Mouse (Mus musculus): Measurements from ENCODE around the gene Fgfr2. TPM values are rescaled to one million over a fixed set of nuclear protein-coding genes. Genes with fewer than 3 reads are reported as not detected.

Fgfr2 gene
- polyA plus RNA-seq, 1 experiment from 2014 or later: 110 TPM

DNA sequence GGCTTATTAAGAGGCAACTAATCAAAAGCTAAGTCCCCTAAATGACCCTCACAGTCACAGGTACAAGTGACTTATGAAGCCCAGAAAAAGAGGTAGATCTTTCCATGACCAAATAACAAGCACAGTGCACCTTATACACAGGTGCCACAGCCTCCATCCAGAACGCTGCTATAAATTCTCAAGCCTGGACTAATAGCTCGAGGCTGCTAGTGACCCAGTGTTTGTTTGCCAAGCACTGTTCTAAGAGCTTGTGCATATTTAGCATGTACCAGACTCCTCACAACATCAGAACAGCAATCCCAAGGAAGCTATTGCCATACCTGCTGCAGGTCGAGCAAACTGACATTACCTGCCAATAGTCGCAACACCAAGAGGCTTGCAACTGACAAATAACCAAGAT is 2893.1 kb downstream of the Fgfr2 start:
- WGBS: 65% methylated on average over 4 of the region's 4 CpGs
- 0 out of 2 replicates have a peak, but pooled peaks cover 4% of the 10 kb centered on the region for H3K4me1 ChIP-seq (ENCODE audit: insufficient read depth, low read depth, low read length)

DNA sequence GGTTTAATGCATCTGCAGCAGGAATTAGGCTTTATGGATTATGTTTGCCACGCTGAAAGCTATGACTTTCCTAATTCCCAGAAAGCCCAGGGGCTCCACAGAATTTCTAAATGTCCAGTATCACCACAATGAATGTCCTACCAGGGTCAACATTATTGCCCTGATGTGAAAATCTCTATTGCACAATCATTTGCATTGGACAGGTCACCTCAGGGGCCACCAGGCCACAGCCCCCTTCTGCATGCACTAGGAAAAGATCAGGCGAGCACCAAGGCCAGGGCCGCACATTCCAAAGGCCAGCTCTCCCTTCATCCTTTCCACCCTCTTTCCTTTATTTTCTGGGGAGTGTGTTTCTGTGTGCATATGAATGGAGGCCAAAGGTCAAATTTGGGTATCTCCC is 2897.9 kb downstream of the Fgfr2 start:
- no peak overlapping the region for H3K4me2 ChIP-seq (replicated peaks; ENCODE audit: low read depth, low read length)
- H3K9ac ChIP-seq (replicated peaks; ENCODE audit: low read depth): no peak overlapping the region
- H3K36me3 ChIP-seq (ENCODE audit: insufficient read depth, low read length): no peaks in the 10 kb centered on the region
- TF ChIP-seq CTCF (IDR thresholded peaks at IDR 0.05) (no peak), EP300 (IDR thresholded peaks at IDR 0.05) (no peak)
- 81% methylated on average over 3 of the region's 3 CpGs for WGBS
- no peak overlapping the region for H3K27ac ChIP-seq (ENCODE audit: low read length)
- no peaks in the 10 kb centered on the region for H3K27me3 ChIP-seq (replicated peaks; ENCODE audit: insufficient read depth, low read length)
- DNase-seq (ENCODE audit: low spot score): no peak
- ATAC-seq: no peak
- no peak overlapping the region for H3K4me3 ChIP-seq (ENCODE audit: low read depth, low read length)
- no peaks in the 10 kb centered on the region for H3K9me3 ChIP-seq (ENCODE audit: low read length)
- 0 out of 2 replicates have a peak, but pooled peaks cover 4% of the 10 kb centered on the region for H3K4me1 ChIP-seq (ENCODE audit: insufficient read depth, low read depth, low read length)

More for the DNA sequence above, 2893.1 kb downstream of the Fgfr2 start:
- TF ChIP-seq EP300 (IDR thresholded peaks at IDR 0.05) (no peak), CTCF (IDR thresholded peaks at IDR 0.05) (no peak)
- H3K27ac ChIP-seq (ENCODE audit: low read length): no peak overlapping the region
- no peaks in the 10 kb centered on the region for H3K9me3 ChIP-seq (ENCODE audit: low read length)
- no peak overlapping the region for H3K4me3 ChIP-seq (ENCODE audit: low read depth, low read length)
- ATAC-seq (no peak), DNase-seq (ENCODE audit: low spot score) (no peak)
- H3K27me3 ChIP-seq (replicated peaks; ENCODE audit: insufficient read depth, low read length): no peaks in the 10 kb centered on the region
- H3K4me2 ChIP-seq (replicated peaks; ENCODE audit: low read depth, low read length): no peak overlapping the region
- no peaks in the 10 kb centered on the region for H3K36me3 ChIP-seq (ENCODE audit: insufficient read depth, low read length)
- no peak overlapping the region for H3K9ac ChIP-seq (replicated peaks; ENCODE audit: low read depth)

DNA sequence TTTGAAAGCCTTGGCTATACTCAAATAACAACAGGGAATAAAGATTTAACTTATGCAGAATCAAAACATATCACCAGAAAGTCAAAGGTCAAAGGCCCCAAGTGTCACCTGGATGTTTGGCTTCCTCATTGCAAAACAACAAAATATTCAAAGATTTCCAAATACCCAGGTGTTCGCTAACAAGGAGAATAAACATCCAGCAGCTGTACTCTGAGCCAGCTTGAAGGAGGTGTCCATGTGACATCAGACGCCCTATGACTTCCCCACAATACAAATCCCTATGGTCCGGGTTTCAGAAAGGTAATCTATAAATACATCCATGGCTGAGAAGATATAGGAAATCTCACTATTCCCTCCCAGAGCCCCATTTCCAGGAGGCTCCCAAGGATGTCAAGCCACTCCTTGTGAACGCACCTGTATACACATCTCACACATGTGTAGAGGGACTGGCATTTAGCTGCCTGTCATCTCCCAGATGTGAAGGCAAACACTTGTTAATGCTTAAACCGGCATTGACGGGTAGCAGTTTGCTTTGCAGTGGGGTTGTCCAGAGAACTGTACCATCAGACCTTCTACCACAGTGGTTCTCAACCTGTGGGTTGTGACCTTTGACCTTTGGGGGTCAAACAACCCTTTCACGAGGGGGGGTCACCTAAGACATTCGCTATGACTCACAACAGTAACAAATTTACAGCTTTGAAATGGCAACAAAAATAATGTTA is 2900.4 kb downstream of the Fgfr2 start:
- Histone ChIP-seq H3K4me2 (replicated peaks; ENCODE audit: low read depth, low read length) (no peak overlapping the region), H3K36me3 (ENCODE audit: insufficient read depth, low read length) (no peaks in the 10 kb centered on the region), H3K27me3 (replicated peaks; ENCODE audit: insufficient read depth, low read length) (no peaks in the 10 kb centered on the region), H3K4me1 (ENCODE audit: insufficient read depth, low read depth, low read length) (peaks cover 12% of the 10 kb centered on the region; the same call in 1 of the 2 replicates), H3K9ac (replicated peaks; ENCODE audit: low read depth) (no peak overlapping the region), H3K9me3 (ENCODE audit: low read length) (no peaks in the 10 kb centered on the region), H3K27ac (ENCODE audit: low read length) (0 out of 2 replicates have a peak overlapping the region, but pooled peaks have one; percentile 43), H3K4me3 (ENCODE audit: low read depth, low read length) (no peak overlapping the region)
- 59% methylated on average over 8 of the region's 8 CpGs for WGBS
- ATAC-seq: no peak
- DNase-seq (ENCODE audit: low spot score): no peak
- no peak for TF ChIP-seq CTCF (IDR thresholded peaks at IDR 0.05)
- TF ChIP-seq EP300 (IDR thresholded peaks at IDR 0.05): no peak

DNA sequence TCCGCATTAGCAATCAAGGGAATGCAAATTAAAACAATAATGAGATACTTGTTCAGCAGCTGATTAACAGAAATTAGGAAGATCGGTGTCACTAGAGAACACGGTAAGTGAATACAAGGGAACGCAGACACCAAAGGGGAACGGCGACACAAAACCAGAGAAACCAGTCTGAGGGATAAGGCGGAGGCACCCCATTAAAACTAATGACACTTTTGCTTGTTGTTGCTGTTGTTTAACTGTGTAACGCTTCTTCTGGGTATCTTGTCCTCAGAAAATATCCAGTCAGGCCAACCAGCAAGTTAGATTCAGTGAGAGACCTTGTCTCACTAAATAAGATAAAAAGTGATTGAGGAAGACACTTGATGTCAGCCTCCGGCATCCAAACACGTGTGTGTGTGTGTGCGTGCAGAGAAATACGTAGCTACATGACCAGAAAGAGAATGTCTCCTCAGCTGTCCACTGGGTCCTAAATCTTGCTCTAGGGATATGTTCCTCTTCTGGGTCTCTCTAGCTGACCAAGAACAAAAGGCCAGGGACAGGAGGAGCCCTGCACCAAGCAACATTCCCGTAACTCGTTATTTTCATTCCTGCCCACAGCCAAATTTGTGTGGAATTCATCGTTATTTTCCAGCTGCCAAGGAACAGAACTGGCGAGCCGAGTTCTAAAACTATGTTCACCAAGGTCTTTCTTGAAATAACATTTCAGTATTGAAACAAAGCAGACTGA is 2901.3 kb downstream of the Fgfr2 start:
- Histone ChIP-seq H3K27ac (ENCODE audit: low read length) (peak overlapping the region; percentile 26; the same call in 1 of the 2 replicates), H3K36me3 (ENCODE audit: insufficient read depth, low read length) (no peaks in the 10 kb centered on the region), H3K9me3 (ENCODE audit: low read length) (no peaks in the 10 kb centered on the region), H3K4me1 (ENCODE audit: insufficient read depth, low read depth, low read length) (peaks cover 8% of the 10 kb centered on the region; the same call in 1 of the 2 replicates), H3K4me2 (replicated peaks; ENCODE audit: low read depth, low read length) (no peak overlapping the region), H3K4me3 (ENCODE audit: low read depth, low read length) (no peak overlapping the region), H3K27me3 (replicated peaks; ENCODE audit: insufficient read depth, low read length) (no peaks in the 10 kb centered on the region), H3K9ac (replicated peaks; ENCODE audit: low read depth) (no peak overlapping the region)
- DNase-seq (ENCODE audit: low spot score) (no peak), ATAC-seq (no peak)
- WGBS: 65% methylated on average over 17 of the region's 17 CpGs
- no peak for TF ChIP-seq EP300 (IDR thresholded peaks at IDR 0.05)
- TF ChIP-seq CTCF (IDR thresholded peaks at IDR 0.05): no peak

DNA sequence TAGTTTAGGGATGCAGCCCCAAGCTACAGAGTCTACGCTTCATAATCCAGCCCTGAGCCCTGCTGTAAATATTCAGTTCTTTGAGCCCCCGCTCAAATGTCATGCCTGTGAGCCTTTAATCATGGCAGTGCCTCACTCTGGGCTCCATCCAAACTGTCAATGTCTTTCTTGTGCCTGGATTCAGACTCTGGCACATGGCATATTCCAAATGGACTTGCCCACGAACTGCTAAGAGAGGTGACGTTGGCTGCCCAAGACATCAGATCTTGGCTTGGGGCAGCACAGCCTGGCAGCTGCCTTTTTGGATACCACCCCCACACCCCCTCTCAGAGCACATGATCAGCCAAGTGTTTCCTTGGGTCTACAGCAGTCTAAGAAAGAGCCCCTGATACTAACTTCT is 2902.5 kb downstream of the Fgfr2 start:
- Histone ChIP-seq H3K27ac (ENCODE audit: low read length) (peak overlapping the region; percentile 57), H3K4me3 (ENCODE audit: low read depth, low read length) (no peak overlapping the region), H3K9ac (replicated peaks; ENCODE audit: low read depth) (no peak overlapping the region), H3K36me3 (ENCODE audit: insufficient read depth, low read length) (no peaks in the 10 kb centered on the region), H3K4me1 (ENCODE audit: insufficient read depth, low read depth, low read length) (peaks cover 7% of the 10 kb centered on the region; the same call in 1 of the 2 replicates), H3K9me3 (ENCODE audit: low read length) (no peaks in the 10 kb centered on the region), H3K27me3 (replicated peaks; ENCODE audit: insufficient read depth, low read length) (no peaks in the 10 kb centered on the region), H3K4me2 (replicated peaks; ENCODE audit: low read depth, low read length) (no peak overlapping the region)
- no peak for TF ChIP-seq CTCF (IDR thresholded peaks at IDR 0.05)
- no peak for TF ChIP-seq EP300 (IDR thresholded peaks at IDR 0.05)
- ATAC-seq: no peak
- 67% methylated on average over 4 of the region's 4 CpGs for WGBS
- no peak for DNase-seq (ENCODE audit: low spot score)

DNA sequence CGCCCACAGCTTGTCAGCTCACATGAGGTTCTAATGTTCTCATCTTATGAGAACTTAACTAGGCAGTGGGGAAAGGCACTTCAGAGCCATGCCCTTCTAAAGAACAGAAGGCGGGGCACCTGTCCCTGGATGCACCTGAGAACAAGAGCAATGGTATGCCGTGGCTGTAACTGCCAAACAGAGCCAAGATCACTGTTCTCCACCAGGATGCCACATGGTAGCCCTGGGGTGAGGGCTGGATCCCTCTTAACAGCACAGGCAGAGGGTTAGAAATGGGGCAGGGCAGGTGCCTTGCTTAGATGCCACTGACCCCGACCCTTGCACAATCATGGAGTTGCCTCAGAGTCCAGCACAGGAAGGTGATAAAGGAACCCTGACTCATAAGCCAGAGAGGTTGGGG is 2903.3 kb downstream of the Fgfr2 start:
- TF ChIP-seq CTCF (IDR thresholded peaks at IDR 0.05): 0 out of 2 replicates have a peak, but pooled peaks have one; percentile 3
- TF ChIP-seq EP300 (IDR thresholded peaks at IDR 0.05): no peak
- Histone ChIP-seq H3K9ac (replicated peaks; ENCODE audit: low read depth) (no peak overlapping the region), H3K27me3 (replicated peaks; ENCODE audit: insufficient read depth, low read length) (no peaks in the 10 kb centered on the region), H3K4me3 (ENCODE audit: low read depth, low read length) (no peak overlapping the region), H3K4me2 (replicated peaks; ENCODE audit: low read depth, low read length) (no peak overlapping the region), H3K27ac (ENCODE audit: low read length) (peak overlapping the region; percentile 69), H3K36me3 (ENCODE audit: insufficient read depth, low read length) (no peaks in the 10 kb centered on the region), H3K4me1 (ENCODE audit: insufficient read depth, low read depth, low read length) (peaks cover 7% of the 10 kb centered on the region; the same call in 1 of the 2 replicates), H3K9me3 (ENCODE audit: low read length) (no peaks in the 10 kb centered on the region)
- WGBS: 53% methylated on average over 4 of the region's 4 CpGs
- peak; percentile 74 for DNase-seq (ENCODE audit: low spot score)
- peak; percentile 81 for ATAC-seq
